Mouse (Mus musculus) liver, embryonic 16.5 days (tissue): ENCODE measurements around the gene Serhl. TPM values are rescaled to one million over a fixed set of nuclear protein-coding genes. Genes with fewer than 3 reads are reported as not detected.
A peak's percentile ranks its signal among the peaks of the same experiment; 100 is the strongest.
"Not testable (repeated sequence)": the region's sequence is repeated elsewhere in the genome, so short reads cannot be mapped to it uniquely, and the experiment has no call there.

ENCODE experiments used
- ATAC-seq: fragments of 200-750 bp; cut with Nextera tagmentation; 2 replicates; pipeline ENCODE4 v1.8.0; 2017; ENCODE audit warnings: low read depth, mild to moderate bottlenecking, moderate number of reproducible peaks, moderate library complexity
- H3K27ac ChIP-seq: fragments of 300-500 bp; sonication (generic); 2 replicates; pipeline ENCODE4 v1.5.1; 2014; ENCODE audit warnings: mild to moderate bottlenecking, low read length
- H3K27me3 ChIP-seq: fragments of 300-500 bp; sonication (generic); 2 replicates; pipeline ENCODE4 v1.6.1; 2014; ENCODE audit warnings: low read depth, low read length, mixed read lengths; ENCODE audit not compliant: control insufficient read depth, insufficient read depth
- H3K36me3 ChIP-seq: fragments of 300-500 bp; sonication (generic); 2 replicates; pipeline ENCODE4 v1.6.1; 2014; ENCODE audit warnings: mild to moderate bottlenecking; ENCODE audit not compliant: control insufficient read depth, insufficient read depth
- H3K4me1 ChIP-seq: fragments of 300-500 bp; sonication (generic); 2 replicates; pipeline ENCODE4 v1.6.1; 2014; ENCODE audit warnings: low read depth, low read length, mixed read lengths; ENCODE audit not compliant: control insufficient read depth
- H3K4me2 ChIP-seq: fragments of 300-500 bp; sonication (generic); 2 replicates; pipeline ENCODE4 v1.6.1; 2014; ENCODE audit warnings: low read depth, low read length, mixed read lengths
- H3K4me3 ChIP-seq: fragments of 300-500 bp; sonication (generic); 2 replicates; pipeline ENCODE4 v1.5.1; 2014; ENCODE audit warnings: low read depth, mild to moderate bottlenecking, low read length
- H3K9ac ChIP-seq: fragments of 300-500 bp; sonication (generic); 2 replicates; pipeline ENCODE4 v1.6.1; 2014; ENCODE audit warnings: low read depth, low read length
- H3K9me3 ChIP-seq: fragments of 300-500 bp; sonication (generic); replicated peaks from 2 replicates; pipeline ENCODE4 v1.6.1; 2016; ENCODE audit warnings: low read length; ENCODE audit not compliant: control insufficient read depth
- WGBS: fragments of 180-500 bp; shearing (Covaris S2); extraction: QIAGEN DNeasy Blood & Tissue Kit; methylation state at CpG from one replicate; pipeline ENCODE4 v1.1.7; 2014; ENCODE audit not compliant: insufficient replicate concordance; 5-methylcytosine and 5-hydroxymethylcytosine counted together
- polyA plus RNA-seq: library from polyadenylated mRNA; unstranded; fragments of >200 nt; fragmentation: Nextera tagmentation; extraction: Ambion mirVana; gene quantifications from 2 replicates; pipeline ENCODE4 v1.2.1, GENCODE M21; 2015

Gene Serhl
- polyA plus RNA-seq, 1 experiment from 2014 or later, result 16.6 TPM

GRCm38 (mm10) chr15:83055569-83055968, 33.7 kb upstream of the Serhl start:
- 31% methylated on average over 5 of the region's 5 CpGs for WGBS
- Histone ChIP-seq H3K36me3 (no peaks in the 10 kb centered on the region), H3K27ac (no peak overlapping the region), H3K9ac (no peak overlapping the region), H3K4me2 (no peak overlapping the region), H3K4me3 (no peak overlapping the region), H3K4me1 (no peaks in the 10 kb centered on the region; the same call in 1 of the 2 replicates), H3K9me3 (no peaks in the 10 kb centered on the region), H3K27me3 (peaks cover 22% of the 10 kb centered on the region)
- no peak for ATAC-seq

- peaks cover 22% of the 10 kb centered on the region for H3K27me3 ChIP-seq
- H3K9me3 ChIP-seq, result no peaks in the 10 kb centered on the region
Observed at GRCm38 (mm10) chr15:83056378-83057083, 32.8 kb upstream of the Serhl start.

GRCm38 (mm10) chr15:83057533-83057932, 31.8 kb upstream of the Serhl start:
- H3K4me1 ChIP-seq, result no peaks in the 10 kb centered on the region; the same call in 1 of the 2 replicates
- H3K9me3 ChIP-seq, result no peaks in the 10 kb centered on the region
- H3K4me3 ChIP-seq, result no peak overlapping the region
- no peak overlapping the region for H3K27ac ChIP-seq
- H3K4me2 ChIP-seq, result no peak overlapping the region
- ATAC-seq, result no peak
- 55% methylated on average over 8 of the region's 8 CpGs for WGBS
- H3K27me3 ChIP-seq, result peaks cover 22% of the 10 kb centered on the region
- H3K9ac ChIP-seq, result no peak overlapping the region
- H3K36me3 ChIP-seq, result no peaks in the 10 kb centered on the region

More at GRCm38 (mm10) chr15:83056378-83057083, 32.8 kb upstream of the Serhl start:
- H3K4me1 ChIP-seq, result no peaks in the 10 kb centered on the region; the same call in 1 of the 2 replicates
- H3K4me2 ChIP-seq, result peak overlapping the region; percentile 54
- H3K4me3 ChIP-seq, result peak overlapping the region; percentile 30
- no peak for ATAC-seq
- WGBS, result under 1% methylated on average over 29 of the region's 29 CpGs
- no peaks in the 10 kb centered on the region for H3K36me3 ChIP-seq
- H3K27ac ChIP-seq, result no peak overlapping the region
- H3K9ac ChIP-seq, result no peak overlapping the region

GRCm38 (mm10) chr15:83059233-83059660, 30.1 kb upstream of the Serhl start:
- no peaks in the 10 kb centered on the region for H3K9me3 ChIP-seq
- H3K9ac ChIP-seq, result no peak overlapping the region
- peak; percentile 41; the same call in 1 of the 2 replicates for ATAC-seq
- no peak overlapping the region for H3K27ac ChIP-seq
- no peaks in the 10 kb centered on the region; the same call in 1 of the 2 replicates for H3K4me1 ChIP-seq
- peaks cover 22% of the 10 kb centered on the region for H3K27me3 ChIP-seq
- no peaks in the 10 kb centered on the region for H3K36me3 ChIP-seq
- H3K4me3 ChIP-seq, result no peak overlapping the region
- H3K4me2 ChIP-seq, result no peak overlapping the region
- WGBS, result 13% methylated on average over 5 of the region's 5 CpGs

GRCm38 (mm10) chr15:83061689-83062088, 27.6 kb upstream of the Serhl start:
- H3K9me3 ChIP-seq, result no peaks in the 10 kb centered on the region
- no peaks in the 10 kb centered on the region for H3K36me3 ChIP-seq
- H3K27me3 ChIP-seq, result peaks cover 9% of the 10 kb centered on the region
- 0 out of 2 replicates have a peak, but pooled peaks have one; percentile 13 for ATAC-seq
- 25% methylated on average over 5 of the region's 5 CpGs for WGBS
- no peak overlapping the region for H3K27ac ChIP-seq
- H3K4me3 ChIP-seq, result no peak overlapping the region
- H3K4me2 ChIP-seq, result no peak overlapping the region
- no peaks in the 10 kb centered on the region; the same call in 1 of the 2 replicates for H3K4me1 ChIP-seq
- no peak overlapping the region for H3K9ac ChIP-seq

- H3K4me1 ChIP-seq, H3K9me3 ChIP-seq, H3K27ac ChIP-seq, H3K4me3 ChIP-seq, H3K9ac ChIP-seq, H3K4me2 ChIP-seq, H3K27me3 ChIP-seq, ATAC-seq, H3K36me3 ChIP-seq: not testable (repeated sequence)
- WGBS, result 29% methylated on average over 2 of the region's 2 CpGs
Observed at GRCm38 (mm10) chr15:83062582-83062981, 26.7 kb upstream of the Serhl start.

- Histone ChIP-seq H3K4me1 (no peaks in the 10 kb centered on the region), H3K9me3 (no peaks in the 10 kb centered on the region), H3K9ac (no peak overlapping the region), H3K4me3 (no peak overlapping the region), H3K36me3 (no peaks in the 10 kb centered on the region), H3K27ac (no peak overlapping the region), H3K27me3 (no peaks in the 10 kb centered on the region; the same call in 1 of the 2 replicates), H3K4me2 (no peak overlapping the region)
- WGBS, result 72% methylated on average over 4 of the region's 4 CpGs
- ATAC-seq, result no peak
Observed at GRCm38 (mm10) chr15:83065543-83065942, 23.8 kb upstream of the Serhl start.

GRCm38 (mm10) chr15:83068270-83068669, 21.0 kb upstream of the Serhl start:
- Histone ChIP-seq H3K4me2 (no peak overlapping the region), H3K27ac (no peak overlapping the region), H3K9me3 (no peaks in the 10 kb centered on the region), H3K36me3 (no peaks in the 10 kb centered on the region), H3K27me3 (no peaks in the 10 kb centered on the region), H3K4me3 (no peak overlapping the region), H3K9ac (no peak overlapping the region), H3K4me1 (no peaks in the 10 kb centered on the region)
- no peak for ATAC-seq
- WGBS, result 81% methylated on average over 5 of the region's 5 CpGs

- Histone ChIP-seq H3K9ac (no peak overlapping the region), H3K27me3 (no peaks in the 10 kb centered on the region; the same call in 1 of the 2 replicates), H3K4me2 (no peak overlapping the region), H3K4me1 (no peaks in the 10 kb centered on the region), H3K36me3 (no peaks in the 10 kb centered on the region), H3K27ac (no peak overlapping the region), H3K9me3 (no peaks in the 10 kb centered on the region), H3K4me3 (no peak overlapping the region)
- WGBS, result 63% methylated on average over 3 of the region's 3 CpGs
- ATAC-seq, result no peak
Observed at GRCm38 (mm10) chr15:83070942-83071341, 18.4 kb upstream of the Serhl start.
